12 mouse cellular contexts compared by ENCODE assay signal in genomic region chr1:91770676-91771075, GRCm38 (mm10). TPM values are rescaled to one million over a fixed set of nuclear protein-coding genes. Genes with fewer than 3 reads are reported as not detected.
DNase-seq lines count a peak whose midpoint lies in the region; ATAC-seq and TF ChIP-seq lines count a peak whose summit lies in the region.
"Had no signal": no experiment of that assay in that cellular context is flagged by ENCODE, and none has a peak within 500 bp of the region (broad histone marks: within the 10 kb centered on the region; RNA-seq: fewer than 3 reads in every experiment).

No protein-coding gene starts in this region.

- no peak for ATAC-seq in heart, embryonic 12.5 days (ENCODE audit: insufficient number of reproducible peaks, low FRiP score)
- 0 out of 2 replicates have a peak, but pooled peaks have one; percentile 14 for ATAC-seq in lung, embryonic 14.5 days (ENCODE audit: insufficient read depth)
- ATAC-seq in embryonic facial prominence, embryonic 11.5 days (replicated peaks; ENCODE audit: insufficient number of reproducible peaks, low FRiP score, low TSS enrichment, low read depth), result no peak
- ATAC-seq in limb, embryonic 15.5 days (ENCODE audit: insufficient number of reproducible peaks, low FRiP score, low TSS enrichment, low read depth), result peak; percentile 13; the same call in 1 of the 2 replicates

- no peak for TF ChIP-seq POLR2A in cerebellum, adult 2 months (IDR thresholded peaks at IDR 0.05; ENCODE audit: borderline replicate concordance, insufficient read depth, low read length)

- no peaks in the 10 kb centered on the region for H3K36me3 ChIP-seq in heart, embryonic 12.5 days
- H3K36me3 ChIP-seq in lung, embryonic 14.5 days (ENCODE audit: insufficient read depth), result no peaks in the 10 kb centered on the region
- H3K36me3 ChIP-seq in embryonic facial prominence, embryonic 11.5 days (replicated peaks; ENCODE audit: control insufficient read depth, insufficient read depth, low read depth, low read length), result no peaks in the 10 kb centered on the region
- no peaks in the 10 kb centered on the region for H3K36me3 ChIP-seq in limb, embryonic 15.5 days

- no peak for DNase-seq in heart, adult 8-10 months (ENCODE audit: low spot score)
- no peak for DNase-seq in lung, embryonic 14.5 days
- no peak for DNase-seq in lung, postnatal 14 days
- peak; percentile 26 for DNase-seq in embryonic facial prominence, embryonic 11.5 days (ENCODE audit: low spot score)
- DNase-seq in cerebellum, adult 2 months, result no peak
- DNase-seq in spleen, postnatal 36 days (ENCODE audit: low spot score in 2 of 2), result no peak
- DNase-seq: cerebellum, postnatal 14 days; heart, adult 2 months had no signal

- H3K4me3 ChIP-seq in heart, embryonic 12.5 days, result 0 out of 2 replicates have a peak overlapping the region, but pooled peaks have one; percentile 20
- H3K4me3 ChIP-seq in lung, embryonic 14.5 days (ENCODE audit: low read depth, low read length), result no peak overlapping the region
- H3K4me3 ChIP-seq in embryonic facial prominence, embryonic 11.5 days (ENCODE audit: low read depth, low read length), result no peak overlapping the region
- no peak overlapping the region for H3K4me3 ChIP-seq in limb, embryonic 15.5 days
- no peak overlapping the region for H3K4me3 ChIP-seq in cerebellum, adult 2 months (replicated peaks; ENCODE audit: insufficient read depth, low read depth, low read length)
- H3K4me3 ChIP-seq: heart, adult 2 months had no signal

- H3K9ac ChIP-seq in heart, embryonic 12.5 days, result no peak overlapping the region
- H3K9ac ChIP-seq in lung, embryonic 14.5 days, result no peak overlapping the region; the same call in 1 of the 2 replicates
- H3K9ac ChIP-seq in embryonic facial prominence, embryonic 11.5 days (replicated peaks; ENCODE audit: low read length), result no peak overlapping the region
- no peak overlapping the region for H3K9ac ChIP-seq in limb, embryonic 15.5 days

- no peak overlapping the region for H3K27ac ChIP-seq in heart, embryonic 12.5 days (ENCODE audit: poor library complexity, severe bottlenecking)
- H3K27ac ChIP-seq in lung, embryonic 14.5 days (ENCODE audit: low read depth), result no peak overlapping the region
- no peak overlapping the region for H3K27ac ChIP-seq in embryonic facial prominence, embryonic 11.5 days (replicated peaks; ENCODE audit: low read depth, low read length)
- H3K27ac ChIP-seq in limb, embryonic 15.5 days, result no peak overlapping the region
- H3K27ac ChIP-seq in cerebellum, adult 2 months (ENCODE audit: insufficient read depth, low read length), result no peak overlapping the region
- H3K27ac ChIP-seq: heart, adult 2 months; kidney, postnatal 0 days; macrophage had no signal

- 6% methylated on average over 10 of the region's 10 CpGs for WGBS in heart, embryonic 12.5 days
- WGBS in lung, embryonic 14.5 days, result 7% methylated on average over 10 of the region's 10 CpGs
- WGBS in embryonic facial prominence, embryonic 11.5 days, result 10% methylated on average over 10 of the region's 10 CpGs
- WGBS in limb, embryonic 15.5 days, result 2% methylated on average over 10 of the region's 10 CpGs
- WGBS in cerebellum, adult 2 months, result 24% methylated on average over 10 of the region's 10 CpGs

- peaks cover 4% of the 10 kb centered on the region for H3K27me3 ChIP-seq in heart, embryonic 12.5 days (replicated peaks)
- H3K27me3 ChIP-seq in lung, embryonic 14.5 days (ENCODE audit: insufficient read depth, low read length), result no peaks in the 10 kb centered on the region
- no peaks in the 10 kb centered on the region for H3K27me3 ChIP-seq in embryonic facial prominence, embryonic 11.5 days (ENCODE audit: control insufficient read depth, insufficient read depth, low read length)
- H3K27me3 ChIP-seq in limb, embryonic 15.5 days, result peaks cover 8% of the 10 kb centered on the region
- no peaks in the 10 kb centered on the region for H3K27me3 ChIP-seq in cerebellum, adult 2 months (ENCODE audit: control insufficient read depth, insufficient read depth, low read length)

- H3K4me1 ChIP-seq in heart, embryonic 12.5 days (replicated peaks), result peaks cover 12% of the 10 kb centered on the region
- peaks cover 12% of the 10 kb centered on the region; the same call in 1 of the 2 replicates for H3K4me1 ChIP-seq in lung, embryonic 14.5 days (ENCODE audit: insufficient read depth)
- H3K4me1 ChIP-seq in embryonic facial prominence, embryonic 11.5 days (ENCODE audit: control insufficient read depth, insufficient read depth, low read length), result no peaks in the 10 kb centered on the region
- H3K4me1 ChIP-seq in limb, embryonic 15.5 days, result peaks cover 12% of the 10 kb centered on the region
- no peaks in the 10 kb centered on the region for H3K4me1 ChIP-seq in cerebellum, adult 2 months (ENCODE audit: control insufficient read depth, insufficient read depth, low read length)

- peak overlapping the region; percentile 62 for H3K4me2 ChIP-seq in heart, embryonic 12.5 days
- H3K4me2 ChIP-seq in lung, embryonic 14.5 days, result 0 out of 2 replicates have a peak overlapping the region, but pooled peaks have one; percentile 32
- H3K4me2 ChIP-seq in embryonic facial prominence, embryonic 11.5 days (ENCODE audit: low read depth, low read length), result 0 out of 2 replicates have a peak overlapping the region, but pooled peaks have one; percentile 0
- peak overlapping the region; percentile 14 for H3K4me2 ChIP-seq in limb, embryonic 15.5 days

- no peak for TF ChIP-seq CTCF in lung, embryonic 14.5 days (IDR thresholded peaks at IDR 0.05; ENCODE audit: low read depth)
- no peak for TF ChIP-seq CTCF in cerebellum, adult 2 months (IDR thresholded peaks at IDR 0.05; ENCODE audit: borderline replicate concordance, insufficient read depth, low read depth, low read length)

- no peaks in the 10 kb centered on the region for H3K9me3 ChIP-seq in heart, embryonic 12.5 days (replicated peaks)
- H3K9me3 ChIP-seq in lung, embryonic 14.5 days (ENCODE audit: low read depth, low read length), result no peaks in the 10 kb centered on the region
- no peaks in the 10 kb centered on the region for H3K9me3 ChIP-seq in embryonic facial prominence, embryonic 11.5 days (replicated peaks; ENCODE audit: control insufficient read depth, low read length)
- H3K9me3 ChIP-seq in limb, embryonic 15.5 days, result no peaks in the 10 kb centered on the region

RNA-seq across cellular contexts. Expression of gene Twist2, which starts 30.6 kb away (rescaled TPM):
- 2.6 and 3.0 TPM in 2 replicates for polyA plus RNA-seq in heart, embryonic 12.5 days (2016; fragmentation: Nextera tagmentation; extraction: Ambion mirVana)
- 1 to 10 TPM in 3 of 4 experiments, under 1 TPM in 1; 1.00 to 1.8 (median 1.2) TPM for total RNA-seq in heart, adult 8-10 months (2022)
- 12.8 and 12.9 TPM in 2 replicates for polyA plus RNA-seq in lung, embryonic 14.5 days (2014; fragmentation: Nextera tagmentation; extraction: Ambion mirVana)
- 52.3 and 59.4 TPM in 2 replicates for polyA plus RNA-seq in embryonic facial prominence, embryonic 11.5 days (2014; fragmentation: Nextera tagmentation; extraction: Ambion mirVana)
- polyA plus RNA-seq in limb, embryonic 15.5 days (2015; fragmentation: Nextera tagmentation; extraction: Ambion mirVana), result 66.3 and 71.2 TPM in 2 replicates
- polyA plus RNA-seq in cerebellum, adult 2 months (2012; rRNA removed), result 0.15 and 0.17 TPM in 2 replicates
- polyA plus RNA-seq: macrophage had no signal

Comparison
In these comparisons a context has a peak if more than half of its experiments do, and no peak if none do; other contexts are left out.
1. ATAC-seq: peak in lung, embryonic 14.5 days (single experiment) and limb, embryonic 15.5 days (single experiment); none in heart, embryonic 12.5 days (single experiment) and embryonic facial prominence, embryonic 11.5 days (single experiment).
2. H3K4me2 ChIP-seq: peak in every context shown above with its lines; median percentile 62 in heart, embryonic 12.5 days; 32 in lung, embryonic 14.5 days; 14 in limb, embryonic 15.5 days; 0 in embryonic facial prominence, embryonic 11.5 days.